Mouse (Mus musculus): Measurements from ENCODE around the gene Pigyl.

- TF ChIP-seq GATA1 (IDR thresholded peaks at IDR 0.05; ENCODE audit: low read length): no peak
- TF ChIP-seq TAL1 (IDR thresholded peaks at IDR 0.05; ENCODE audit: low read length): no peak
These were observed 22.3 kb upstream of the Pigyl start for GRCm38 (mm10) chr9:22134246-22134890.

All from erythroblast, embryonic 14.5 days (primary cell).